Mouse (Mus musculus) hindlimb bud, embryonic 11.5 days (tissue): ENCODE measurements around the gene Slc9a8.

ENCODE experiments used
- DNase-seq: peaks from one replicate; pipeline ENCODE4 v3.0.0-alpha.2; 2012; ENCODE audit warnings: low read depth, low spot score; ENCODE audit errors: extremely low spot score

Gene Slc9a8

GRCm38 (mm10) chr2:167447629-167448028 is 26.1 kb downstream of the Slc9a8 start:
- no peak for DNase-seq

DNA sequence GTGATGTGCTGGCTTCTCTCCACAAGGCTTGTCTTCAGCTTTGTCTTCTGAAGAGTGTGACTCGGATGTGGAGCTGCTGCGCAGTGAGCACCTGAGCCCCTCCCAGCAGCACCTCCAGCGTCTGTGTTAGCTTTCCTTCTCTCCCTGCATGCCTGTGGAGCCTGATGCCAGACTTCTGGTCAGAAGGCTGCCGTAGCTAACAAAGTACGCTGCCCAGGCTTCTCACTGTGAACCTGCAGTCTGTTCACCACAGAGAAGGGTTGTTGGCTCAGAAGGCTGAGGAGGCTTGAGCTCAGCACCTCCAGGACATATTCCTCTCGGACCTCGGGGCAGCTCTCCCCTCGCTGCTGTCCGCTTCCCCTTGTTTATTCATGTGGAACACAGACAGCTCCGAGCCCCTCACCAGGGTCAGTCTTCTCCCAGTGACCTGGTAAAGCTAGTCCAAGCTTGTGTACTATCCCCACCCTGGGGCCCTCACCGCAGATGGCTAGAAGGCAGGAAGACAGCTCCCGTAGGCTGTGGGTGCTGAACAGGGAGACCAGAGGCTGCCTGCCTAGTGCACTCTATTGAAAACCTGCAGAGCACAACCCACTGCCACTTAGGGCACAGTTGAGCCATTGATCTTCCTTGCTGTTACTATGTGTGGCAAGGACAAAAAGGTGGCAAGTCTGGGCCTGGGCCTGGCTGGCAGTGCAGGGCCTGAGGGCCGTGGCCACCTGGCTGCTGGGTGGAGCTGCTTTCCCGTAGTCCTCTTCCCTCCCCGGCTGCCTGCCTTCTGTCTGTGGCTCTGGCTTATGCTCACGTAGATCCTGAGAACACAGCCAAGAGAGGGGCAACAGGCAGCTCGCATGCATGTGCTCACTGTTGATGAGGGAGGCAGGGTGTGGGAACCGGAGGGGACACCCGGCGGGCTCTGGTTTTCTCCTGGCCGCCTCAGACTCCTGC is 28.1 kb downstream of the Slc9a8 start:
- DNase-seq: no peak

DNA sequence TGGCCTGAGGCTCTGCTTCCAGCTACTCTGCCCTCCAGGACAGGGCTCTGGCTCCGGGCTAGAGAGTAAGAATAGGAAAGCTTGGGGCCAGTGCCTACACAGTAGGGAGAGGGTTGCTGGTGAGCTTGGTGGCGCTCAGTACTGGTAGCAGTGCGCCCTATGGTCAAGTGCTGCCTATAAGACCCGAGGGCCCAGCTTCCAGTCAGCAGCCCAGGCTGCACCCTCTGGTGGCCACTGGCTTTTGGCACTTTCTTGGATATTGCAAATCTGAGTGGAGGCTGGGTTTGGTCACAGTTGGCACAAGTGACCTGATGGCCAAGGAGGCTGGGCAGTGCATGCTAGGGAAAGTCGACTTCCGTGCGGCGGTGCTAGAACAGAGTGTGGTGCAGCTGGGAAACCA is 29.1 kb downstream of the Slc9a8 start:
- no peak for DNase-seq

DNA sequence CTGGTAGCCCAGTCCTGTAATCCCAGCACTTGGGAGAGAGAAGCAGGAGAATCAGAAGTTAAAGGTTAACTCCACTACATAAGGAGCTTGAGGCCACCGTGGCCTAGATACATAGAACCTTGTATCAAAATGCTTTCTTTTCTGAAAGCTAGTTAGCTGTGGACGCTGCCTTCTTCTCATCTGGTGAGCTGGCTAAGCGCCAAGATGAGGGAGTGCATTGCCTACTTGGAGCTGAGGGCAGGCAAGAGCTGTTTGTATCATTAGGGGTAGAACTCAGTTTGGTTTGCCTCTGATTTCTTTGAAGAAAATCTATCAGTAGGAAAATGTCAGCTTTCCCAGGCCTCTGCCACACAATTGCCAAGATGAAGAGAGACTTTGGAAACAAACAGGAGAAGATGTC is 32.3 kb downstream of the Slc9a8 start:
- DNase-seq: no peak

GRCm38 (mm10) chr2:167456361-167457020 is 35.0 kb downstream of the Slc9a8 start:
- DNase-seq: no peak

DNA sequence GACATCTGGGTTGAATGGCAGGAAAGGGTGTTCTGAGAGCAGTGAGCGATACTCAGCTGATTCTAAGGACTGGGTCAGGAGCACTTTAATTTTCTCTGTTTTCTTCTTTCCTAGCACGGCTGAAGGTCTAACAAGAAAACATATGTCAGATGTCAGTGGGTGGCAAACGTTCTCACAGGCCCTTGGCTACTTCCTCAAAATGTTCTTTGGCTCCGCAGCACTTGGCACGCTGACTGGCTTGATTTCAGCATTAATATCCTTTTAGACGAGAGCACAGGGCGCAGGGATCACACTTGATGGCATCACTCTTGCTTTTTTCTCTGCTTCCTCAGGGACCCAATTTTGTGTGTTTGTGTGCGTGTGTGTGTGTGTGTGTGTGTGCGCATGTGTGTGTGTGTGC is 35.7 kb downstream of the Slc9a8 start:
- no peak for DNase-seq

DNA sequence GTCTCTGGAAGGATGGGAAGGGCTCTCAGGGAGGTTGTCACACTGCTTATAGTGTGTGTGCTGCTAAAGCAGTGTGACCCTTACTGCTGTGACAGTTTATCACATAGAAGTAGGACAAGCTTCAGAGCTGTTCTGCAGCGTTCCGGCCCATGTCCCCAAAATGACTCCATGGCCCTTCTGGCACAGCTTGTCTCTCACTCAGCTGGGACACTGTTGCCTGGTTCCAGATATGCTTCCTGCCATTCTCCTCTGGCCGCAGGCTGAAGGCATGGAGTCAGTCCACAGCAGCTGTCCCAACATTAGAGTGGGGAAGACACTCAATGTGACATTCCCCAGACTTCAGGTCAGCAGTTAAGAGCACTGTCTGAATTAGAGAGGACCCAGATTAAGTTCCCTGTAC is 37.0 kb downstream of the Slc9a8 start:
- no peak for DNase-seq

- no peak for DNase-seq
Measured at GRCm38 (mm10) chr2:167459071-167459865, 37.8 kb downstream of the Slc9a8 start.

GRCm38 (mm10) chr2:167462954-167463353 is 41.4 kb downstream of the Slc9a8 start:
- peak; percentile 18 for DNase-seq

DNA sequence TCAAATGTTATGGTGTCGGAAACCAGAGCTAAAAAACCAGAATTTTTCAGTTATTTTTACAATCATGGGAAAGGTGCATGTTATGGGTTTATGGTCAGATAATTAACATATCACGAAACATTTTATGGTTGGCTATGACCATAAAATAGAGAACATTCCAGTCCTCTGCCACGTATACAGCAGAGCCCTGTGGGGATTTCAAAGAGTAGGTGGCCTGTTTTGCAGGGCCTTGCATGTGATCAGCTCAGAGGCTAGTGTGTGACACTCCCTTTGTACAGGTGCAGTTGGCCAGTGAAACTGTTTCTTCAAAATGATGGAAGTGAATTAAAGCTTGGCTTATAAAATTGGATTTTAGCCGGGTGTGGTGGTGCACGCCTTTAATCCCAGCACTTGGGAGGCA is 42.3 kb downstream of the Slc9a8 start:
- no peak for DNase-seq

DNA sequence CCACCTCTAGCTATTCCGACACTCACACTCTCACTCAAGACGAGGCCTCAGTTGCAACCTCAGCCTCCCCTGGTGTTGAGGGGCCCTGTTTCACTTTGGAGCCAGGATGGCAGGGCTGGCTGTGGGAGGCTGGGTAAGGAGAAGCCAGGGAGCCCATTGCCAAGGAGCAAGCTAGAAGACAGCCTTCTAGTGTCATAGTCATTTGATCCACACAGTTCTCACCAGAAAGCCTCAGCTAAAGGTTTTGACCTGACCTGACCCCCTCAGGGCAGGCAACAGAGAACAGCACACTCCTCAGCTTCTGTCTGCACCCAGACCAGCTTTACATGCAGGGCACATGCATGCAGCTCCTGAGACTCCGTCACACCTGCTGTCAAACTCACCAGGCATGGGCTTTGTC is 44.4 kb downstream of the Slc9a8 start:
- DNase-seq: no peak

- no peak for DNase-seq
Measured at GRCm38 (mm10) chr2:167467214-167467613, 45.7 kb downstream of the Slc9a8 start.

DNA sequence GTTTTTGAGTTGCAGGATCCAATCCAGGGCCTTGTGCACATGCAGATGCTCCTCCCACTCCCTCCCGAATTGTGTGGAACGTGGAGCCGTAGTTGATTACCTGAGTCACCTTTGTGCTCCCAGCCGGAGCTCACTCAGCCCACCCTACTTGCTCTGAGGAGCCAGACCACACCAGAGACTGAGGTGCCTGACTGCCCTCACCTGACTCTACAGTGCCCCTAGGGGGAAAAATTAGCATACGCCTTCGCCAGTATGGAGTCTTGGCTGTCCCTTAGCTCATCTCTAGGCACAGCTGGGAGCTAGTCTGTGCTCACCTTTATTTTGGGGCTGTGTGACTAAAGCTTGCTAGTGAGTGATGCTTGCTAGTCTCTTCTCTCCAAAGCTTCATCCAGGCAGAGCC is 46.9 kb downstream of the Slc9a8 start:
- no peak for DNase-seq

DNA sequence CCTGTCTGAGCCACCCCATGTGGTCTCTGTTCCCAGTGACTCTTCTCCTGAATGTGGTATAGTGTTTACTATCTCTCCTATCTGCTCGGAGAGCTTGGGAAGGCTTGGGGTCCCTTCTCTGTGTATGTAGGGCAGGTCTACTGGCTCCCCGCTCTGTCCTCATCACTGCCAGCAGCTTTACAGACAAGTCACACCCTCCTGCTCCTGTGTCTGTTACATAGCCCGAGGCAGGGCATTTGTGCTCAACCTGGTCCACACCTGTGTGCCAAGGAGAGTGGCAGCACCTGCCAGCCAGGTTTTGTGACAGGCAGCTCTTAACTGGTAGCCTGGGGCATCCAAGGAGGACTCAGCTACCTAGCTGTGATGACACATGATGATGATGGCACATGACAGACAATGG is 49.1 kb downstream of the Slc9a8 start:
- no peak for DNase-seq

DNA sequence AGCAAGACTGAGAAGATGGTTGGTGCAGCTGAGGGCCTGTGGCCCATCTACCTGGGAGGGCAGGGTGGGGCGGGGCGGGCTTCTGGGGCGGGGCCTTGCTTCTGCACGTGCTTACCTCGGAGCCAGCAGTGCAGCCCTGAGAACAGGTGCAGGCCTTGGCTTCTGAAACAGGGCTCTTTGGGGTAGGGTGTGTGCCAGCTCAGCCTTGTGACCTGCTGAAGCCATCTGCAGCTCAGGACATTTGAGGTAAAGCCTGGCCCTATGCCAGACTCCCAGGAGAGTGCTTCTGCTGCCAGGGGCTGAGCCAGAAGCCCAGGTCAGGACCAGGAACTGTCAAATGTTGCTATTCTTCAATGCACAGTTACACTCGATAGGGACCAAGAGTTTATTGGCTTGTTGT is 50.1 kb downstream of the Slc9a8 start:
- DNase-seq: no peak

DNA sequence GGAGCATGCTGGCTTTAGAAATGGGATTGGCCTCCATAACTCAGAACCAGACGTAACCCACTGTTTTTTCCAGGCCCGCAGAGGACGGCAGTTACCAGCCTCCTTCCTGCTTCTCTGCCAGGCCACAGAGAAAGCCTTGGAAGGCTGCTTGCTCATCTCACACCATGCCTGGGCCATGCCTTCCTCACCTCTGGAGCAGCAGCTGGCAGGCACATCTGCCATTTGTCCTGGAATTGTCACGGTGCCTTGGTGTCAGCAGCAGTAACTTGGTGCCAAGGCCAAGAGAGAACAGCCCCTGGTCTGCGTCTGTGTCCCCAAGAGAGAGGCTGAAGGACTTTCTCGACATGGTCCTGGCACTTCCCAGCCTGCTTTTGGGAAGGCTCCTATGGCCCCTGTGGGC is 52.7 kb downstream of the Slc9a8 start:
- DNase-seq: no peak

GRCm38 (mm10) chr2:167475596-167475995 is 54.1 kb downstream of the Slc9a8 start:
- no peak for DNase-seq

DNA sequence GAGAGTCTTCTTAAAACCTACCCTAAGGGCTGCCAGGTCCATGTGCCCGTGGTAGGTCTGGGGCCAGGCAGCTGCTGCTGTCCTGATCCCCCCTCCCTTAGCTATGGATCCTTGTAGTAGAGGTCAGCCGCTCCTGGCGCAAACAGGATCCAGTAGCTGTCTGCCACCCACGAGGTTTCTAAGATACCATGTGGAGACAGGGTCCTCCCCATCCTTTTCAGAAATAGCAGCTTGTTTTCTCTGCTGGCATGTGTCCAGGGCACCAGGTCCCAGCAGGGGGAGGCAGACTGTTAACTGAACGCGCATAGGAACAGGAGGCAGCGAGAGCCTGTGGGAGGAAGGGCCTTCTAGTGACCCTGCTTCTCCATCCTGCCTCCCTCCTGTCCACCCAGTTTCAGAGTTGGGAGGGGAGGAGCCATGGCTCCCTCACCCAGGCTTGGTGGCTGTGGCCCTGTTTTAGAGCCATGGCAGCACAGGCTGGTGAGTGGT is 54.7 kb downstream of the Slc9a8 start:
- DNase-seq: no peak

- no peak for DNase-seq
Measured at GRCm38 (mm10) chr2:167476762-167477161, 55.2 kb downstream of the Slc9a8 start.

- DNase-seq: no peak
Measured at GRCm38 (mm10) chr2:167478128-167478527, 56.6 kb downstream of the Slc9a8 start.

DNA sequence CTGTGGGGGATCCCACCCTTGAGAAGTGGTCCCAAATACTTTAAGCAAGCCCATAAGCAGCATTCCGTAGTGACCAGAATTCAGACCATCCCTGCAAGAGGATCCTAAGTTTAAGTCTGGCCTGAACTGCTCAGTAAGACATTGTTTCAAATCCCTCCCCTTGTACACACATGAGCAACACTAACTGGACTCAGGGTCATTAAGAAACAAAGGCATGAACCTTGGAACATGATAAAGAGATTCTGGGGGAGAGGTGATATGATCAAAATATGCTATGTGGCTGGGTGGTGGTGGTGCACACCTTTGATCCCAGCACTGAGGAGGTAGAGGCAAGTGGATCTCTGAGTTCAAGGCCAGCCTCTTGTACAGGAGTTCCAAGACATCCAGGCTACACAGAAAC is 58.0 kb downstream of the Slc9a8 start:
- no peak for DNase-seq
